Mouse (Mus musculus) liver, postnatal 0 days (tissue): ENCODE data around the gene Fhad1. TPM values are rescaled to one million over a fixed set of nuclear protein-coding genes. Genes with fewer than 3 reads are reported as not detected.
"Not testable (repeated sequence)": the region's sequence is repeated elsewhere in the genome, so short reads cannot be mapped to it uniquely, and the experiment has no call there.

Experiments used
- ATAC-seq: fragments of 200-750 bp; cut with Nextera tagmentation; 2 replicates; pipeline ENCODE4 v1.8.0; 2017; ENCODE audit warnings: mild to moderate bottlenecking, moderate library complexity
- DNase-seq: peaks from one replicate; pipeline ENCODE4 v3.0.0-alpha.2; 2016
- H3K27ac ChIP-seq: fragments of 300-500 bp; sonication (generic); 2 replicates; pipeline ENCODE4 v1.5.1; 2014; ENCODE audit warnings: antibody characterized with exemption, moderate library complexity, mild to moderate bottlenecking, low read depth
- H3K27me3 ChIP-seq: fragments of 300-500 bp; sonication (generic); 2 replicates; pipeline ENCODE4 v1.6.1; 2014; ENCODE audit warnings: low read length, control low read depth, mixed read lengths; ENCODE audit not compliant: insufficient read depth
- H3K36me3 ChIP-seq: fragments of 300-500 bp; sonication (generic); replicated peaks from 2 replicates; pipeline ENCODE4 v1.6.1; 2014; ENCODE audit warnings: mild to moderate bottlenecking, control low read depth, low read length, moderate library complexity, mixed read lengths; ENCODE audit not compliant: insufficient read depth
- H3K4me1 ChIP-seq: fragments of 300-500 bp; sonication (generic); 2 replicates; pipeline ENCODE4 v1.6.1; 2014; ENCODE audit warnings: antibody characterized with exemption, mild to moderate bottlenecking, control low read depth; ENCODE audit not compliant: insufficient read depth
- H3K4me2 ChIP-seq: fragments of 300-500 bp; sonication (generic); 2 replicates; pipeline ENCODE4 v1.6.1; 2014; ENCODE audit warnings: low read depth, mild to moderate bottlenecking, low read length, moderate library complexity, mixed read lengths
- H3K4me3 ChIP-seq: fragments of 300-500 bp; sonication (generic); 2 replicates; pipeline ENCODE4 v1.5.1; 2014; ENCODE audit warnings: low read depth, low read length
- H3K9ac ChIP-seq: fragments of 300-500 bp; sonication (generic); replicated peaks from 2 replicates; pipeline ENCODE4 v1.6.1; 2014; ENCODE audit warnings: mild to moderate bottlenecking, moderate library complexity
- H3K9me3 ChIP-seq: fragments of 300-500 bp; sonication (generic); 2 replicates; pipeline ENCODE4 v1.6.1; 2016; ENCODE audit warnings: mild to moderate bottlenecking, control low read depth, low read length, mixed read lengths
- CTCF ChIP-seq: sonication (generic); IDR thresholded peaks from 2 replicates; pipeline ENCODE4 v1.5.1; 2016; ENCODE audit warnings: antibody characterized with exemption, low read depth
- EP300 ChIP-seq: IDR thresholded peaks from 2 replicates; pipeline ENCODE4 v1.6.1; 2016; ENCODE audit warnings: antibody characterized with exemption, low read depth, mild to moderate bottlenecking
- WGBS: fragments of 180-500 bp; shearing (Covaris S2); extraction: QIAGEN DNeasy Blood & Tissue Kit; methylation state at CpG from one replicate; pipeline ENCODE4 v1.1.7; 2014; ENCODE audit not compliant: insufficient replicate concordance; 5-methylcytosine and 5-hydroxymethylcytosine counted together
- polyA plus RNA-seq: library from polyadenylated mRNA; unstranded; fragments of >200 nt; fragmentation: Nextera tagmentation; extraction: Ambion mirVana; gene quantifications from 2 replicates; pipeline ENCODE4 v1.2.1, GENCODE M21; 2015

The Fhad1 gene
- polyA plus RNA-seq, 1 experiment from 2014 or later: 1.0 TPM

DNA sequence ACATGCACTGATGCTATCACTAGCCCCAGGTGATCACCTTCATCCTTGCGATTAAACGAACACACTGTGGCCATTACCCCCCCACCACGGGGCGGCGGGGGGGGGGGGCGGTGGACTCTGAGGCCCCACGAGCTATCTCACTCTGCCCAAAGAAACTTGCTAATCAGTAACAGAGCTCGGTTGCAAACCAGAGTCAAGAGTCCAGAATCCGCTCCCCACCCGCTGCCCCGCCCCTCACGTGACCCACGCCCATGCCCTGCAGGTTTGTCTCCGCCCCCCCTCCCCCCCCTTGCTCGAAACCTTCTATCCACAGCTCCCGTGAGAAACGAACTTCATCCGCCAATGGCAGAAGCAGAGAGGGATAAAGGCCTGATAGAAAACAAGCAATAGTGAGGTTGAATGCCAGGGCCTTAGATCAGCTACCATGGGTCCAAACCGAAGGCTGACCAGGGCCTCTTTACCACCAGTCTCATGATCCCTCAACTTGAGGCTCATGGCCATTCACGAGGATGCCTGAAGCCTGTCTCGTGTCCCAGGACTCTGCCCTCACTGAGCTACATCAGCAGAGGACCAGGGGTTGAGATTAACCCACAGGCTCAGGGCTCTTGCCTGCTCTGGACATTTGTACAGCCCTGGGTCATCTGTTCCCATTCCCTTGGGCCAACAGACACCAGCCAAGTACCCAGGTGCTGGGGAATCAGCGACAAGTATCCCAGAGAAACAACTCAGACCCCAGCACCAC is 37.7 kb upstream of the Fhad1 start:
- 53% methylated on average over 22 of the region's 22 CpGs for WGBS

DNA sequence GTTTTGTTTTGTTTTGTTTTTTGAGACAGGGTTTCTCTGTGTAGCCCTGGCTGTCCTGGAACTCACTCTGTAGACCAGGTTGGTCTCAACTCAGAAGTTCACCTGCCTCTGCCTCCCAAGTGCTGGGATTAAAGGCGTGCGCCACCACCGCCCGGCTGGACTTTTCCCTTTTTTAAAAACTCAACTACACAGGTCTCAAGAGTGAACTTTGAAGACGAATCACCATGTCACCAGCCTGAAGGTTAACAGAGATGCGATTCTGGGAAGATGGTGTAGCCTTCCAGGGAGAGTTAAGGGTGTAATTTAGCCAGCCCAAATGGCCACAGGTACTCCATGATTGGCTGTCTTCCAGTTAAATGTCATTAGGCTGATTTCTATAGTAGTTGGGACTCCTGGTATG is 37.0 kb upstream of the Fhad1 start:
- DNase-seq, H3K36me3 ChIP-seq, H3K4me2 ChIP-seq, H3K9ac ChIP-seq, H3K27me3 ChIP-seq, H3K9me3 ChIP-seq, H3K4me3 ChIP-seq: not testable (repeated sequence)
- peaks cover 54% of the 10 kb centered on the region for H3K4me1 ChIP-seq
- peak overlapping the region; percentile 74 for H3K27ac ChIP-seq
- 65% methylated on average over 6 of the region's 6 CpGs for WGBS
- ATAC-seq: peak; percentile 5; the same call in 1 of the 2 replicates

More for the DNA sequence above, 37.7 kb upstream of the Fhad1 start:
- H3K4me3 ChIP-seq: no peak overlapping the region
- H3K4me2 ChIP-seq: no peak overlapping the region; the same call in 1 of the 2 replicates
- H3K27ac ChIP-seq: peak overlapping the region; percentile 74
- H3K27me3 ChIP-seq: no peaks in the 10 kb centered on the region
- DNase-seq: peak; percentile 86
- H3K9me3 ChIP-seq: no peaks in the 10 kb centered on the region
- TF ChIP-seq CTCF (no peak), EP300 (no peak)
- no peaks in the 10 kb centered on the region for H3K36me3 ChIP-seq
- peaks cover 51% of the 10 kb centered on the region for H3K4me1 ChIP-seq
- ATAC-seq: peak; percentile 87
- H3K9ac ChIP-seq: no peak overlapping the region

DNA sequence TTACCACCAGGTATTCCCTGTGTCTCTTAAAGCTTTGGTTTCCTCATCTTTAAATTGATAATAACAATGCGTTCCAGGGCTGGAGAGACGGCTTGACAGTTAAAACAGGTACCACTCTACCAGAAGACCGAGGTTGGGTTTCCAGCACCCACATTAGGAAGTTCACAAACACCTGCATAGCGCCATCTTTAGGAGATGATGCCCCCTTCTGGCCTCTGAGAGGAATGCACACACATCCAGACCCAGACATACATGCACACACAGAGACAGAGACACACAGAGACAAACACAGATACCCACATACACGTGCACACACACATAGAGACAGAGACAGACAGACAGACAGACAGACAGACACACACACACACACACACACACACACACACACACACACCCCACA is 35.1 kb upstream of the Fhad1 start:
- 86% methylated on average over 5 of the region's 5 CpGs for WGBS
- H3K36me3 ChIP-seq: no peaks in the 10 kb centered on the region
- peaks cover 54% of the 10 kb centered on the region for H3K4me1 ChIP-seq
- no peaks in the 10 kb centered on the region for H3K27me3 ChIP-seq
- no peak overlapping the region for H3K4me2 ChIP-seq
- no peak overlapping the region for H3K9ac ChIP-seq
- ATAC-seq (no peak), DNase-seq (no peak)
- no peak overlapping the region for H3K27ac ChIP-seq
- H3K4me3 ChIP-seq: no peak overlapping the region
- no peaks in the 10 kb centered on the region for H3K9me3 ChIP-seq
- peak; percentile 37 for TF ChIP-seq CTCF
- no peak for TF ChIP-seq EP300

DNA sequence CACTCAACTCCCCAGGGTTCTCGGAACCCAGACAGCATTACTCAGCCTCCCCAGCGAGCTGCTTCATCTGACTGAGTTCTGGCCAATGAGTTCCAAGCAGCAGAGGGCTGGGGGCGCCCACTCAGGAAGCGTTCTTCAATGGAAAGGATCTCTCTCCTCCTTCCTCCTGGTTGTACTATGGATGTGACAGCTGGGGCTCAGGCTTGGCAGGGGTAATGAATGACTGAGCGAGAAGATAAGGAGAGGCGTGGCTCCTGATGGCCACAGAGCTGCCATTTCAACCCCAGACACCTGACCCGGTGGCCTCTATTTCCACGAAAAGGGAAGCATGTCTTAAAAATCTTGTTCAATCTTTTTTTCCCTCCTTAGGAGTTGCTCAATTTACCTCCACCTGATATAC is 33.5 kb upstream of the Fhad1 start:
- no peak for TF ChIP-seq EP300
- no peak for TF ChIP-seq CTCF
- Histone ChIP-seq H3K4me2 (no peak overlapping the region), H3K27me3 (no peaks in the 10 kb centered on the region), H3K27ac (no peak overlapping the region), H3K9ac (no peak overlapping the region), H3K36me3 (no peaks in the 10 kb centered on the region), H3K4me3 (no peak overlapping the region), H3K4me1 (peaks cover 40% of the 10 kb centered on the region), H3K9me3 (no peaks in the 10 kb centered on the region)
- 31% methylated on average over 8 of the region's 8 CpGs for WGBS
- DNase-seq (no peak), ATAC-seq (no peak)

GRCm38 (mm10) chr4:142047005-142047404 is 32.1 kb upstream of the Fhad1 start:
- Histone ChIP-seq H3K4me1 (peaks cover 31% of the 10 kb centered on the region), H3K4me2 (no peak overlapping the region), H3K9me3 (no peaks in the 10 kb centered on the region), H3K36me3 (no peaks in the 10 kb centered on the region), H3K4me3 (no peak overlapping the region), H3K9ac (no peak overlapping the region), H3K27ac (no peak overlapping the region), H3K27me3 (no peaks in the 10 kb centered on the region)
- no peak for DNase-seq
- 66% methylated on average over 5 of the region's 5 CpGs for WGBS
- TF ChIP-seq EP300 (no peak), CTCF (no peak)
- no peak for ATAC-seq

GRCm38 (mm10) chr4:142046496-142046895 is 31.6 kb upstream of the Fhad1 start:
- H3K4me3 ChIP-seq: no peak overlapping the region
- H3K36me3 ChIP-seq: no peaks in the 10 kb centered on the region
- no peak overlapping the region for H3K27ac ChIP-seq
- peaks cover 28% of the 10 kb centered on the region for H3K4me1 ChIP-seq
- H3K9ac ChIP-seq: no peak overlapping the region
- no peak overlapping the region for H3K4me2 ChIP-seq
- DNase-seq (no peak), ATAC-seq (no peak)
- H3K27me3 ChIP-seq: no peaks in the 10 kb centered on the region
- TF ChIP-seq EP300 (no peak), CTCF (no peak)
- 44% methylated on average over 7 of the region's 7 CpGs for WGBS
- H3K9me3 ChIP-seq: no peaks in the 10 kb centered on the region
